Mouse (Mus musculus): ENCODE results near the gene Tent4b.

GRCm38 (mm10) chr8:88184914-88185313 is 14.1 kb upstream of the Tent4b start:
- TF ChIP-seq CTCF (IDR thresholded peaks at IDR 0.05; ENCODE audit: low read depth, low read length) (no peak), POLR2A (IDR thresholded peaks at IDR 0.05; ENCODE audit: borderline replicate concordance, low read depth, low read length) (no peak)
